ENCODE assay signal across 31 mouse cellular contexts in genomic region chr10:37090411-37090810, GRCm38 (mm10).
"Had no signal": no experiment of that assay in that cellular context is flagged by ENCODE, and none has a peak within 500 bp of the region (broad histone marks: within the 10 kb centered on the region; RNA-seq: fewer than 3 reads in every experiment).

No protein-coding gene starts in this region.

- H3K4me1 ChIP-seq: limb, embryonic 10.5 days; limb, embryonic 12.5 days; limb, embryonic 13.5 days; limb, embryonic 15.5 days; liver, embryonic 12.5 days; liver, embryonic 13.5 days; liver, embryonic 15.5 days; lung, embryonic 15.5 days; megakaryocyte, embryonic 14.5 days; midbrain, embryonic 10.5 days; midbrain, embryonic 12.5 days; midbrain, embryonic 13.5 days; midbrain, embryonic 15.5 days; neural tube, embryonic 12.5 days; neural tube, embryonic 13.5 days had no signal

- H3K4me3 ChIP-seq: limb, embryonic 10.5 days; limb, embryonic 12.5 days; limb, embryonic 13.5 days; limb, embryonic 15.5 days; liver, embryonic 12.5 days; liver, embryonic 13.5 days; liver, embryonic 15.5 days; lung, embryonic 15.5 days; megakaryocyte, embryonic 14.5 days; midbrain, embryonic 10.5 days; midbrain, embryonic 12.5 days; midbrain, embryonic 13.5 days; midbrain, embryonic 15.5 days; myocyte; neural tube, embryonic 12.5 days; neural tube, embryonic 13.5 days had no signal

- H3K9ac ChIP-seq: limb, embryonic 12.5 days; limb, embryonic 13.5 days; limb, embryonic 15.5 days; liver, embryonic 12.5 days; liver, embryonic 13.5 days; liver, embryonic 14.5 days; liver, embryonic 15.5 days; liver, postnatal 0 days; lung, embryonic 14.5 days; lung, embryonic 15.5 days; midbrain, embryonic 12.5 days; midbrain, embryonic 13.5 days; midbrain, embryonic 15.5 days; neural tube, embryonic 12.5 days; neural tube, embryonic 13.5 days had no signal

- DNase-seq: left cerebral cortex, postnatal 4 days; liver; liver, embryonic 13.5 days; liver, postnatal 0 days; lung, adult 18-20 months; lung, adult 2 months; lung, embryonic 14.5 days; lung, postnatal 14 days; lung, postnatal 36 days; lung, postnatal 4 days; midbrain, embryonic 14.5 days had no signal

- H3K36me3 ChIP-seq: limb, embryonic 10.5 days; limb, embryonic 12.5 days; limb, embryonic 13.5 days; limb, embryonic 15.5 days; liver, embryonic 12.5 days; liver, embryonic 13.5 days; liver, embryonic 15.5 days; lung, embryonic 15.5 days; midbrain, embryonic 10.5 days; midbrain, embryonic 12.5 days; midbrain, embryonic 13.5 days; midbrain, embryonic 15.5 days; neural tube, embryonic 12.5 days; neural tube, embryonic 13.5 days had no signal

- ATAC-seq: liver, embryonic 12.5 days; liver, postnatal 0 days; midbrain, embryonic 13.5 days; midbrain, embryonic 15.5 days; midbrain, embryonic 16.5 days had no signal

- H3K9me3 ChIP-seq: limb, embryonic 10.5 days; limb, embryonic 15.5 days; liver, embryonic 13.5 days; liver, embryonic 15.5 days; lung, embryonic 15.5 days; midbrain, embryonic 12.5 days; midbrain, embryonic 13.5 days; midbrain, embryonic 15.5 days had no signal

- H3K4me2 ChIP-seq: limb, embryonic 12.5 days; limb, embryonic 13.5 days; limb, embryonic 15.5 days; liver, embryonic 11.5 days; liver, embryonic 12.5 days; liver, embryonic 13.5 days; liver, embryonic 15.5 days; lung, embryonic 14.5 days; lung, embryonic 15.5 days; midbrain, embryonic 11.5 days; midbrain, embryonic 12.5 days; midbrain, embryonic 13.5 days; midbrain, embryonic 15.5 days; neural tube, embryonic 12.5 days; neural tube, embryonic 13.5 days had no signal

- H3K27ac ChIP-seq: limb, embryonic 10.5 days; limb, embryonic 12.5 days; limb, embryonic 13.5 days; limb, embryonic 15.5 days; liver, embryonic 12.5 days; liver, embryonic 13.5 days; liver, embryonic 14.5 days; liver, embryonic 15.5 days; lung, embryonic 15.5 days; macrophage; midbrain, embryonic 10.5 days; midbrain, embryonic 12.5 days; midbrain, embryonic 13.5 days; midbrain, embryonic 15.5 days; neural tube, embryonic 12.5 days; neural tube, embryonic 13.5 days had no signal

- H3K27me3 ChIP-seq: limb, embryonic 12.5 days; limb, embryonic 13.5 days; limb, embryonic 15.5 days; liver, embryonic 12.5 days; liver, embryonic 13.5 days; liver, embryonic 15.5 days; lung, embryonic 15.5 days; megakaryocyte, embryonic 14.5 days; midbrain, embryonic 12.5 days; midbrain, embryonic 13.5 days; midbrain, embryonic 15.5 days; neural tube, embryonic 12.5 days; neural tube, embryonic 13.5 days had no signal
